Mouse (Mus musculus): ENCODE data around the gene Itpr3.

GRCm38 (mm10) chr17:27060698-27061097, 3.6 kb downstream of the Itpr3 start:
- TF ChIP-seq HCFC1 (IDR thresholded peaks at IDR 0.05; ENCODE audit: borderline replicate concordance, insufficient read depth, low read length) (no peak), ZC3H11A (IDR thresholded peaks at IDR 0.05; ENCODE audit: borderline replicate concordance, low read depth, low read length) (no peak), ZNF384 (IDR thresholded peaks at IDR 0.05; ENCODE audit: low read depth, low read length) (no peak)

Measured in ES-E14 (cell line).